Mouse (Mus musculus) heart, embryonic 15.5 days (tissue): Measurements from ENCODE around the gene Cpe. TPM values are rescaled to one million over a fixed set of nuclear protein-coding genes. Genes with fewer than 3 reads are reported as not detected.

Source experiments
- ATAC-seq: fragments of 200-750 bp; cut with Nextera tagmentation; replicated peaks from 2 replicates; pipeline ENCODE4 v1.8.0; 2017; ENCODE audit warnings: low read depth, moderate TSS enrichment; ENCODE audit not compliant: insufficient number of reproducible peaks, insufficient read depth, low FRiP score
- H3K27ac ChIP-seq: fragments of 300-500 bp; sonication (generic); 2 replicates; pipeline ENCODE4 v1.5.1; 2015; ENCODE audit warnings: mild to moderate bottlenecking, inconsistent platforms
- H3K27me3 ChIP-seq: fragments of 300-500 bp; sonication (generic); 2 replicates; pipeline ENCODE4 v1.6.1; 2015; ENCODE audit warnings: inconsistent platforms
- H3K36me3 ChIP-seq: fragments of 300-500 bp; sonication (generic); 2 replicates; pipeline ENCODE4 v1.6.1; 2015; ENCODE audit warnings: mild to moderate bottlenecking, inconsistent platforms
- H3K4me1 ChIP-seq: fragments of 300-500 bp; sonication (generic); replicated peaks from 2 replicates; pipeline ENCODE4 v1.6.1; 2015; ENCODE audit warnings: inconsistent platforms
- H3K4me2 ChIP-seq: fragments of 300-500 bp; sonication (generic); 2 replicates; pipeline ENCODE4 v1.6.1; 2015; ENCODE audit warnings: inconsistent platforms, mild to moderate bottlenecking, moderate library complexity
- H3K4me3 ChIP-seq: fragments of 300-500 bp; sonication (generic); 2 replicates; pipeline ENCODE4 v1.5.1; 2015; ENCODE audit warnings: mild to moderate bottlenecking, inconsistent platforms
- H3K9ac ChIP-seq: fragments of 300-500 bp; sonication (generic); 2 replicates; pipeline ENCODE4 v1.6.1; 2015; ENCODE audit warnings: mild to moderate bottlenecking, inconsistent platforms
- H3K9me3 ChIP-seq: fragments of 300-500 bp; sonication (generic); replicated peaks from 2 replicates; pipeline ENCODE4 v1.6.1; 2016; ENCODE audit warnings: inconsistent platforms
- WGBS: fragments of 180-500 bp; shearing (Covaris S2); methylation state at CpG from one replicate; pipeline ENCODE4 v1.1.7; 2015; ENCODE audit warnings: mixed read lengths; 5-methylcytosine and 5-hydroxymethylcytosine counted together
- polyA plus RNA-seq: library from polyadenylated mRNA; unstranded; fragments of >200 nt; fragmentation: Nextera tagmentation; extraction: Ambion mirVana; gene quantifications from 2 replicates; pipeline ENCODE4 v1.2.1, GENCODE M21; 2015

Gene Cpe
- polyA plus RNA-seq, 1 experiment from 2014 or later, result 276 TPM

DNA sequence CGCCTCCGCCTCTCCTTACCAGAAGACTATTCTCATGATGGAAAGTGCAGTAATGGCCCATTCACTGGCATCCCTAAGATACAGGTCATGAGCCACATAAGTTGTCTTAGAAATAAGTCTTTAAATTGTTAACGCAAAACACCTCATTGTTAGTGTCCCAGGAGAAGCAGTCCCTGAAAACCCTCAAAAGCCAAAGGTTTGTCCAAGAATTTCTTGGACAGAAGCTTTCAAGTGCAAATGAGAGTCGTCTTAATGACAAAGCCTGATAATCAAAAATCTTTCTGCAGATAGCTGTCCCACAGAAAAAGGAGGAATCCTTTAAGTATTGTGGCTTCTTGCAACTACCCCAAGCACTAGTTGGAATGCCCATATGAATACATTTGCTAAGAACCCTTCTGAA is 60.7 kb downstream of the Cpe start:
- no peak overlapping the region for H3K4me2 ChIP-seq
- WGBS, result 88% methylated on average over 4 of the region's 4 CpGs
- no peaks in the 10 kb centered on the region for H3K9me3 ChIP-seq
- H3K27ac ChIP-seq, result no peak overlapping the region
- no peak overlapping the region for H3K9ac ChIP-seq
- no peaks in the 10 kb centered on the region for H3K36me3 ChIP-seq
- no peak for ATAC-seq
- H3K4me1 ChIP-seq, result no peaks in the 10 kb centered on the region
- H3K4me3 ChIP-seq, result no peak overlapping the region
- H3K27me3 ChIP-seq, result no peaks in the 10 kb centered on the region

DNA sequence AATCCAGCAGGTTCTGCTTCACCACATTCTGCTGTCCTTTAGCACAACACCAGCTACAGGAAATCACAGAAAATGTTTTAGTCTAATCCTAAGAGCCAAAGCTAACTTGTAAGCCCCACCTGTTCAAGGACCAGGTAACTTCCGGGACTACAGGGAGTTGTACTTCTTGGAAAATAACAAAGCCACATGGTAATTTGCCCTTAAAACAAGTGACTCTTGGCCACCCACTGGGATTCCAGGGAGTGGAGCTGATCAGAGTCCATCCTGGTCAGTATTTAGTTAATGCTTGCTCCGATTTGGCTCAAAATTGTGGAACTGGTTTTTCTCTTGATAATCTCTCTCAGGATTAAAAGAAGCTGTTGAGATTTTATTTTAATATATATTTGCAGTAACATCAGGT is 61.1 kb downstream of the Cpe start:
- Histone ChIP-seq H3K4me1 (no peaks in the 10 kb centered on the region), H3K27ac (no peak overlapping the region), H3K9me3 (no peaks in the 10 kb centered on the region), H3K27me3 (no peaks in the 10 kb centered on the region), H3K36me3 (no peaks in the 10 kb centered on the region), H3K9ac (no peak overlapping the region), H3K4me3 (no peak overlapping the region), H3K4me2 (no peak overlapping the region)
- ATAC-seq, result no peak
- 84% methylated on average over 2 of the region's 2 CpGs for WGBS

DNA sequence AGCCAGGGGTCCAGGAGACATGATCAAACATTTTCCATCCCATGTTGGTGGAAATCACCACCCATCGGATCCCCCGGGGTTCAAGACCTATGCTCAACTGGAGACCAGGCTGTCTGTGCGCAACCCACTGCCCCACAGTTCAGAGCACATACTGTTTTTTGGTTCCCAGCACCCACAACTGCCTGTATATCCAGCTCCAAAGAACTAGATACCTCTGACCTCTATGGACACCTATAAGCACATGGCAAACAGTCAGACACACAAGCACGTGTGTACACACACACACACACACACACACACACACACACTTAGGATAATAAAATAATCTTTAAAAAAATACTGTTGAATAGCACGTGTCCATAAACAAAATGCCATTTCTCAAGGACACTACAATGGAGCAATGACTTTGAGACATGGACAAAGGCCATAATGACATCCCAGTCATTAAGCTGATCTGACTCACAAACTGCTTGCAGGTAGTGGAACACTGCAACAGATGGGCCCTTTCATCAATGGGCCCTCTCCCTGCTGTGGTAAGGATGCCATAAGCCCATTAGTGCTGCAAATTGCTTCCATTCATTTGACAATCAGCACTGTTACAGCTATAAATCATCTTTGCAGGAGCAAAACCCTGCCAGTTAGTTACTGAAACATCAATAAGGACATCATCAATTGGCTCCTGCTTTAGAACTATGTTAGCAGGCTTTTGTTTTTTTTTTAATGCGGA is 63.7 kb downstream of the Cpe start:
- no peak for ATAC-seq
- H3K9ac ChIP-seq, result no peak overlapping the region
- no peak overlapping the region for H3K4me2 ChIP-seq
- no peaks in the 10 kb centered on the region for H3K27me3 ChIP-seq
- 84% methylated on average over 6 of the region's 6 CpGs for WGBS
- no peaks in the 10 kb centered on the region for H3K4me1 ChIP-seq
- H3K9me3 ChIP-seq, result no peaks in the 10 kb centered on the region
- no peak overlapping the region for H3K4me3 ChIP-seq
- 0 out of 2 replicates have a peak overlapping the region, but pooled peaks have one; percentile 18 for H3K27ac ChIP-seq
- no peaks in the 10 kb centered on the region for H3K36me3 ChIP-seq

DNA sequence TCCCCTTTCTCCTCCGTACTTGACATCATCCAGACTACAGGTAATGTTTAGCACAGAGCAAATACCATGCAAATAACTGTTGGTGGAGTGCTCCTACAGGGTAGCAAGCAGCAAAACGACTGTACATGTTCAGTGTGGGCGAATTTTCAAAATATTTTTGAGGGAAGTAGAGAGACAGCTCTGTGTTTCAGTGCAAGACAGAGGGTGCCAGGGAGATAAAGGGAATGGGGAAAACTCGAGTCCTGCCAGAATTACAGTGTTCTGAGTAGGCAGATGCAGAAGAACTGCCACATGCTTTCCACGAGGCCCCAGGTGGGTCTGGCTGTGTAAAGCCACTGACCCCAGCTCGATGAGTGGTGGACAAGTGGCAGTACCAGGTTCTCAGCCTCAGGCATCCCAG is 64.8 kb downstream of the Cpe start:
- 83% methylated on average over 6 of the region's 6 CpGs for WGBS
- no peaks in the 10 kb centered on the region for H3K36me3 ChIP-seq
- no peak overlapping the region for H3K4me2 ChIP-seq
- H3K27me3 ChIP-seq, result no peaks in the 10 kb centered on the region
- H3K4me1 ChIP-seq, result no peaks in the 10 kb centered on the region
- no peak overlapping the region for H3K9ac ChIP-seq
- no peak overlapping the region for H3K27ac ChIP-seq
- no peaks in the 10 kb centered on the region for H3K9me3 ChIP-seq
- no peak overlapping the region for H3K4me3 ChIP-seq
- ATAC-seq, result no peak

DNA sequence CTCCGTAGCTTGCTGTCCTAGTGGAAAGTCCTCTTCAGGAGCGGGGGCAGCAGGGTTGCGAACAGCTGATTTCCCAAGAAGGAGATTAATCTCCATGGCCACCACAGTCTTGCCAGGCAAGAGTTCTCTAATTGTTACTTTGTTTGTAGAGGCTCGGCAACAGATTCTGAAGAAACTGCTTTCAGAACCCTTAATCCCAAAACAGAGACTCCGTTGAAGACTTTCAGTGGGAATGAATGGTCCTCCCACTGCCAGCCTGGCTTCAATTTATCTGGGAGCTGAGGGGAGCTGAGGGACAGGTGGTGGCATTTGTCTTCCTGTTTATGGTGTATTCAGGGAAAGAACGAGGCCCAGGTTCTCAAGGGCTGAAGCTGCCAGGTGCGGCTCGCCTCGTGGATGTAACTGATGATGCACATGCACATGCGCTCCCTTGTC is 68.2 kb downstream of the Cpe start:
- no peak overlapping the region for H3K9ac ChIP-seq
- H3K4me1 ChIP-seq, result peaks cover 19% of the 10 kb centered on the region
- H3K4me3 ChIP-seq, result no peak overlapping the region
- ATAC-seq, result no peak
- H3K4me2 ChIP-seq, result no peak overlapping the region
- H3K36me3 ChIP-seq, result no peaks in the 10 kb centered on the region
- WGBS, result 81% methylated on average over 10 of the region's 10 CpGs
- H3K27ac ChIP-seq, result no peak overlapping the region
- H3K9me3 ChIP-seq, result no peaks in the 10 kb centered on the region
- no peaks in the 10 kb centered on the region for H3K27me3 ChIP-seq

DNA sequence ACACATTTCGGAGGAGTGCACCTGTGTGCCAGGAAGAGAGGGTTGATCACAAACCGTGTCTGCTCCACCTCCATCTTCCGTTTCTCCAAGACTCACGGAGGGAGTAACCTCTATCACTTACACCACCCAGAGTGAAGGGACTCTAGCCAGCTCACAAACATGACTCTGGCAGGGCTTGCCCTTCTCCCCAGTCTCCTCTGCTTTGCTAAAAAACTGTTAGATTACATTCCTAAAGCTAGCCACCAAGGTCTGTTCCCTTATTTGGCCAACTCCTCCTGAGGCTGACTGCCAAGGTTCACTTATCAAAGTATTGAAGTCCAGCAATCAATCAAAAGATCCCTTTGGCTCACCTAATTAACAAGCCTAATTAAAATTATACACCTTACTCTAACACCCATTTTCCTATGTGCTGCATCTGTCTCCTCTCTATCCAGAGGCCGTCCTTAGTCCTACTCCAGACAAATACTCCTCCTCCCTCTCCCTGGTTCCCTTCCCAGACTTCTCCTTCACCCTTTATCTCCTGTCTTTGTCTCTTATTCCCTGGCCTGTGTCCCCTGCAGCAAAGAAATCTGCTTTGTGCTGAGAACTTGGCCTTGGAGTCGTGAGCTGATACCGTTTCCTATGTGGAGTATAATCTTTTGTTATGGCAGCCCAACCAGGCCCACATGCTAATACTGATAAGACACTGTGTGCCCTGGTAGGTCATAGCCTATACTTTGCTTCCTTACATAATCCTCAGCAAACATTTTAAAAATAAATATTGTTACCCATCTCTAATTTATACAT is 72.3 kb downstream of the Cpe start:
- Histone ChIP-seq H3K36me3 (peaks cover 2% of the 10 kb centered on the region; the same call in 1 of the 2 replicates), H3K4me3 (no peak overlapping the region), H3K4me1 (peaks cover 21% of the 10 kb centered on the region), H3K9ac (no peak overlapping the region), H3K4me2 (no peak overlapping the region), H3K9me3 (no peaks in the 10 kb centered on the region), H3K27me3 (no peaks in the 10 kb centered on the region), H3K27ac (peak overlapping the region; percentile 68)
- WGBS, result 31% methylated on average over 7 of the region's 7 CpGs
- peak; percentile 73 for ATAC-seq

DNA sequence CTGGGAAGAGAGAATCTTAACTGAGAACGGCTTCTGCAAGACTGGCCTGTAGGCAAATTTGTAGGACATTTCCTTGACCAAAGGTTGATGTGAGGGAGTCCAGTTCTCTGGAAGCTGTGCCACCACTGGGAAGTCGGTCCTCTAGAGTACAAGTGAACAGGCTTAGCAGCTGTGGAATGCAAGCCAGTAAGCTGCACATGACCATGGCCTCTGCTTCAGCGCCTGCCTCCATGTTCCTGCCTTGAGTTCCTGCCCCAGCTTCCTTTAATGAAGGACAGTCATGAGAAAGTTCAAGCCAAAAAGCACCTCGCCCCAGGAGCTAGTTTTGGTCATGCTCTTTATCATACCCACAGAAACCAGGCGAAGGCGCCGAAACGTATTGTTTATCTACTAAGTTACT is 73.2 kb downstream of the Cpe start:
- Histone ChIP-seq H3K4me1 (peaks cover 21% of the 10 kb centered on the region), H3K27ac (peak overlapping the region; percentile 68), H3K4me2 (no peak overlapping the region), H3K9ac (no peak overlapping the region), H3K27me3 (no peaks in the 10 kb centered on the region), H3K36me3 (peaks cover 5% of the 10 kb centered on the region; the same call in 1 of the 2 replicates), H3K4me3 (no peak overlapping the region), H3K9me3 (no peaks in the 10 kb centered on the region)
- no peak for ATAC-seq
- WGBS, result 85% methylated on average over 8 of the region's 8 CpGs

DNA sequence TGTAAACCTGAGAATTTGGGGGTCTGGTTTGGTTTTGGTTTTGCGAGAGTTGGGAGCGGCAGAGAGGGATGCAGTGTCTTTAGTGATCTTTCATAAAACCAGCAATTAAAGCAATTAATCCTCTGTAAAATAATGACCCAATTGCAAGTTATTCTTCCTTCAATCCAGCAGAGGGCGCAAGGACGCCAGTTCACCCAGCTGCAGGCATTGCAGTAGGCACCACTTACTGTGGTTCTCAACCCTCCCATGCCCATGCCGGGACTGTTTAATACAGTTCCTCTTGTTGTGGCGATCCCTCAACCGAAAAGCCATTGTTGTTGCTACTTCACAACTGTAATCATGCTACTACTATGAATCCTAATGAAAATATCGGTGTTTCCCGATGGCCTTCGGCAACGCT is 74.2 kb downstream of the Cpe start:
- Histone ChIP-seq H3K4me2 (no peak overlapping the region), H3K36me3 (peaks cover 5% of the 10 kb centered on the region; the same call in 1 of the 2 replicates), H3K4me1 (peaks cover 25% of the 10 kb centered on the region), H3K27me3 (no peaks in the 10 kb centered on the region), H3K4me3 (no peak overlapping the region), H3K9me3 (no peaks in the 10 kb centered on the region), H3K9ac (no peak overlapping the region), H3K27ac (no peak overlapping the region)
- 60% methylated on average over 11 of the region's 11 CpGs for WGBS
- ATAC-seq, result 0 out of 2 replicates have a peak, but pooled peaks have one; percentile 41

DNA sequence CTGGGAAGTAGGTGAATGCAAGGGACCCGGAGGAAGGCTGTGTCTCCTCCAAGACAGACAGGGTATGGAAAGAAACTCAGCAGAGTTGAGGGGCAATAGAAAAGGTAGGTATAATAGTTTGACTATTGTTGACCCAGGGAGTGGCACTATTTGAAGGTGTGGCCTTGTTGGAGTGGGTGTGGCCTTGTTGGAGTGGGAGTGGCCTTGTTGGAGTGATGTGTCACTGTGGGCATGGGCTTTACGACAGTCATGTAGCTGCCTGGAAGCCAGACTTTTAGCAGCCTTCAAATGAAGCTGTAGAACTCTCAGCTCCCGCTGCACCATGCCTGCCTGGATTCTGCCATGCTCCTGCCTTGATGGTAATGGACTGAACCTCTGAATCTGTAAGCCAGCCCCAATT is 76.3 kb downstream of the Cpe start:
- Histone ChIP-seq H3K27me3 (no peaks in the 10 kb centered on the region), H3K9me3 (no peaks in the 10 kb centered on the region), H3K9ac (no peak overlapping the region), H3K4me3 (no peak overlapping the region), H3K4me2 (no peak overlapping the region), H3K4me1 (peaks cover 23% of the 10 kb centered on the region), H3K36me3 (peaks cover 5% of the 10 kb centered on the region; the same call in 1 of the 2 replicates), H3K27ac (no peak overlapping the region)
- ATAC-seq, result no peak
- WGBS, result 82% methylated on average over 3 of the region's 3 CpGs

DNA sequence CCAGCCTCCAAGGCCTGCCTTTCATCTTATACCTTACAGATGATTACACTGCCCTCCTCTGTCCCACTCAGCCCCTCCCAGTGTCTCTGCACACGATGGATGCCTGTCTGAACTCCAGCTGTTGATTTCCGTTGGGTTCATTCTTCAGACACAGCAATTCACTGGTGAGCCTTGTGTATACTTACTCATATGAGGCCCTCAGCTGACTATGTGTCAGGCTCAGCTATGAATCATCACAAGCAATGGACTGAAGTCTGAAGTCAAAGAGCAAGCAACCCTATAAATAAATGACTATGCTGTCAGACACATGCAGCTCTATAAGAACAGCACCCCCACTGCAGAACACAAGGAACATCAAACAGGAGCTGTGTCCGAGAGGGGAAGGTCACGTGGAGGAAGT is 77.4 kb downstream of the Cpe start:
- H3K9me3 ChIP-seq, result no peaks in the 10 kb centered on the region
- H3K4me1 ChIP-seq, result peaks cover 14% of the 10 kb centered on the region
- no peak overlapping the region for H3K4me3 ChIP-seq
- no peaks in the 10 kb centered on the region for H3K27me3 ChIP-seq
- peaks cover 5% of the 10 kb centered on the region; the same call in 1 of the 2 replicates for H3K36me3 ChIP-seq
- no peak for ATAC-seq
- H3K4me2 ChIP-seq, result no peak overlapping the region
- H3K27ac ChIP-seq, result no peak overlapping the region
- WGBS, result 69% methylated on average over 4 of the region's 4 CpGs
- H3K9ac ChIP-seq, result no peak overlapping the region

DNA sequence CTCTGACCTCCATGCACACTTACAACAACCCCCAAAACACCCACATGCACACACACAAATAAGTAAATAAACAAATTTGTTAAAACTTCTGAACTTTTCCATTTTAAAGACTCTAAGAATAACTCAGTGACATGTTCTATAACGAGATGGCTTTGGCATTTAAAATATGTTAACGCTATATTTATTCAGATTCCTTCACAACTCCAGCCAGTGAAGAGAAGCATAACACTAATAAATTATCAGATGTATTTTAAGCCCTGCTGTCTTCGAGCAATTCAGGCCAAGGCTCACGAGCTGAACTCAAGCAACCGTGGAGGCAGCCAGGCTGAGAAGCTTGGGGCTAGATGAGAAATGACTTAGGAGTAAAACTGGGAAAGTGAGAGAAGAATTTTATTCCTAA is 79.2 kb downstream of the Cpe start:
- Histone ChIP-seq H3K4me3 (no peak overlapping the region), H3K27me3 (no peaks in the 10 kb centered on the region), H3K4me2 (no peak overlapping the region), H3K27ac (no peak overlapping the region), H3K9ac (no peak overlapping the region), H3K9me3 (no peaks in the 10 kb centered on the region), H3K36me3 (peaks cover 8% of the 10 kb centered on the region; the same call in 1 of the 2 replicates), H3K4me1 (peaks cover 5% of the 10 kb centered on the region)
- WGBS, result 39% methylated on average over 5 of the region's 5 CpGs
- no peak for ATAC-seq
